Mouse (Mus musculus) embryonic fibroblast, embryonic 13.5 days (primary cell): ENCODE data around the gene Edem1. TPM values are rescaled to one million over a fixed set of nuclear protein-coding genes. Genes with fewer than 3 reads are reported as not detected.
A peak's percentile ranks its signal among the peaks of the same experiment; 100 is the strongest.

Experiments
- H3K27ac ChIP-seq: 2 replicates; pipeline ENCODE4 v1.5.1; 2012; ENCODE audit warnings: low read length, control low read depth, inconsistent platforms; ENCODE audit not compliant: insufficient read depth
- H3K4me1 ChIP-seq: 2 replicates; pipeline ENCODE4 v1.6.1; 2011; ENCODE audit warnings: low read length; ENCODE audit not compliant: control insufficient read depth, insufficient read depth
- H3K4me3 ChIP-seq: 2 replicates; pipeline ENCODE4 v1.5.1; 2011; ENCODE audit warnings: mild to moderate bottlenecking, control low read depth, low read length; ENCODE audit not compliant: insufficient read depth
- CTCF ChIP-seq: IDR thresholded peaks from 2 replicates; pipeline ENCODE4 v1.5.1; 2011; ENCODE audit warnings: mild to moderate bottlenecking, control low read depth, low read length, moderate library complexity, borderline replicate concordance; ENCODE audit not compliant: insufficient read depth
- POLR2A ChIP-seq: IDR thresholded peaks from 2 replicates; pipeline ENCODE4 v1.6.1; 2011; ENCODE audit warnings: low read depth, mild to moderate bottlenecking, control low read depth, low read length, moderate library complexity
- polyA plus RNA-seq: library from polyadenylated mRNA; stranded (reverse); fragments of >200 nt; gene quantifications from 2 replicates; pipeline ENCODE4 v1.2.4, GENCODE M21; 2011; ENCODE audit warnings: low read depth; ENCODE audit not compliant: missing spikeins, insufficient read length

Gene Edem1
- polyA plus RNA-seq, 1 experiment, result 107 TPM

DNA sequence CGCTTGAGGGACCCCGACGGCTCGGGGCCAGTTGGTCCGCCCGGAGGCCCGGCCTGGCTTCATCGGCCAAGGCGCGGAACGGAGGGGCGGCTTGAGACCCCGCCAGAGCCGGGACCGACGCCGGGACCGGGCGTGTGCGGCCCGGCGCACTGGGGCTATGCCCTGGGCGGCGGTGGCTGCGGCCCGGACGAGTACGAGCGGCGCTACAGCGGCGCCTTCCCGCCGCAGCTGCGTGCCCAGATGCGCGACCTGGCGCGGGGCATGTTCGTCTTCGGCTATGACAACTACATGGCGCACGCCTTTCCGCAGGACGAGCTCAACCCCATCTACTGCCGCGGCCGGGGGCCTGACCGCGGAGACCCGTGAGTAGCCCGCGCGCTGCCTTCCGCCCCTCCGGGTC, 431 bp downstream of the Edem1 start:
- H3K4me3 ChIP-seq, result peak overlapping the region; percentile 96
- H3K4me1 ChIP-seq, result peaks cover 3% of the 10 kb centered on the region
- H3K27ac ChIP-seq, result peak overlapping the region; percentile 13; the same call in 1 of the 2 replicates
- no peak for TF ChIP-seq POLR2A
- TF ChIP-seq CTCF, result no peak

- Histone ChIP-seq H3K27ac (peak overlapping the region; percentile 13), H3K4me1 (peaks cover 3% of the 10 kb centered on the region), H3K4me3 (peak overlapping the region; percentile 96)
- TF ChIP-seq POLR2A, result peak; percentile 45; the same call in 1 of the 2 replicates
- no peak for TF ChIP-seq CTCF
Measured at GRCm38 (mm10) chr6:108829386-108830370, 1.2 kb downstream of the Edem1 start.

GRCm38 (mm10) chr6:108832170-108832569, 3.7 kb downstream of the Edem1 start:
- H3K4me3 ChIP-seq, result no peak overlapping the region
- peaks cover 3% of the 10 kb centered on the region for H3K4me1 ChIP-seq
- TF ChIP-seq POLR2A (no peak), CTCF (no peak)
- no peak overlapping the region for H3K27ac ChIP-seq

GRCm38 (mm10) chr6:108832989-108833388, 4.5 kb downstream of the Edem1 start:
- Histone ChIP-seq H3K4me3 (no peak overlapping the region), H3K4me1 (peaks cover 3% of the 10 kb centered on the region), H3K27ac (no peak overlapping the region)
- no peak for TF ChIP-seq POLR2A

DNA sequence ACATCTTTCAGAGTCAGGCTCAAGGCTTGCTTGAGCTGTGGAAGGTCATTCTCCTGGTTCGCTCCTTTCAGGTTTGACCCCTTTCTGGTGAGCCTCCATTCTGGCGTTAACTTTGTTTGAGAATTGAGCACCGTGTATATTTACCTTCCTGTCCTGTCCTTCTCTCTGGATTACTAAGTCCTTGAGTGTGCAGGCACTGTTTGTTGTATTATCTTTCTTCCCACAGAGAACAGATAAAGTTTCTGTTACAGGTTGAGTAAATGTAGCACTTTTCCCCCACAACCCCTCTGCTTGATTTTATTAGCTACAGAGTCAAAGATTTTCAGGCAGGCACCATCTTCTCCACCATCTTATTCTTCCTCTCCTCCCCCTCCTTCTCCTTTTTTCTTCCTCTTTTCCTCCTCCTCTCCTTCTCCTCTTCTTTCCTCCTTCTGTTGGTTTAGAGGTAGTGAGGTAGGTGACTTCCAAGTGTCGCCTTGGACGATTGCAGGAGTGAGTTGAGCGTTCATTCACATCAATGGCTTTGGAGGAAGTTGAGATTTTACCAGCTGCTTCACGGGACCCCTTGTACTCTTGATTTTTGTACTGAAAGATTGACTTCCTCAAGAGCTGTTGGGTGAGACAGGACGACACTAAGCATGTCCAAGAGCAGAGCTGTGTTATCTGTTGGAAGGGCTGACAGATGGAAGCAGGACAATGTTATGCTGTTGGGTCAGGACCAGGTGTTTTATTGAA, 5.7 kb downstream of the Edem1 start:
- H3K4me3 ChIP-seq, result no peak overlapping the region
- peaks cover 3% of the 10 kb centered on the region for H3K4me1 ChIP-seq
- TF ChIP-seq POLR2A (no peak), CTCF (no peak)
- no peak overlapping the region for H3K27ac ChIP-seq

GRCm38 (mm10) chr6:108835765-108836691, 7.6 kb downstream of the Edem1 start:
- H3K27ac ChIP-seq, result no peak overlapping the region
- TF ChIP-seq CTCF, result no peak

DNA sequence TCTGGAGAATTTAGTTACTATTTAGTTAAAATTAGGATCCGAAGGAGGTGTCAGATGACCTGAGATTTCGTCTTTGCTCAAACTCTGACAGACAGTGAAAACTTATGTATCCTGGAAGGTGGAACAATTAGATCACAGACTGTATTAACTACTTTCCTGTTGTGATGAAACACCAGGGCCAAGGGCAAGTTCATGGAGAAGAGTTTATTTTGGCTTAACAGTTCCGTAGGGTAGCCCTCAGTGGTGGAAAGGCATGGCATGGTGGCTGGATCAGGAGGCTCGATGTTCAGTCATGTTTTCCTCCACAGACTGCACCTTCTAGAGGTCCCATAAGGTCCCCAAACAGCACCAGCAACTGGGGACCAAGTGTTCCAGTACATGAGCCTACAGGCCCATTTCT, 8.6 kb downstream of the Edem1 start:
- Histone ChIP-seq H3K4me1 (no peaks in the 10 kb centered on the region; the same call in 1 of the 2 replicates), H3K27ac (no peak overlapping the region), H3K4me3 (no peak overlapping the region)
- no peak for TF ChIP-seq POLR2A
- TF ChIP-seq CTCF, result no peak

More at GRCm38 (mm10) chr6:108835765-108836691, 7.6 kb downstream of the Edem1 start:
- Histone ChIP-seq H3K4me1 (peaks cover 3% of the 10 kb centered on the region), H3K4me3 (no peak overlapping the region)

DNA sequence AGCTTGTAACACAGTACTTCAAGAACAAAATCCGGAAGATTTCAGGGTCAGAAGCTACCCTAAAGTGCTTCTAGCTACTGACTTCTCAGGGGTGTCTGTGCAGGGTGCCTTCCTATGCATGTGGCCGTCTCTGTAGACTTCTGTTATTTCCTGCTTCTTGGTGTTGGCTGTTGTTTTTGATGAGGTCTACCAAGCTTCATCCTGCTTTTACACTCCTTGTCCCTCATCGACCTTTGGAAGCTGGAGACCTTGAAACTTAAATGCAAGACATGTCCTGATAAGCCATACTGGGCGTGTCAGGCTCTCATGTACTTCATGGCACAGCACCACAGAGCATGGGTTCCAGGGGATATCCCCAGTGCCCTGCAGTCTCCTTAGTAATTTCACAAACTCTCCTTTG, 9.5 kb downstream of the Edem1 start:
- Histone ChIP-seq H3K4me3 (no peak overlapping the region), H3K27ac (no peak overlapping the region), H3K4me1 (no peaks in the 10 kb centered on the region; the same call in 1 of the 2 replicates)
- no peak for TF ChIP-seq POLR2A
- TF ChIP-seq CTCF, result no peak

GRCm38 (mm10) chr6:108839432-108839831, 11.0 kb downstream of the Edem1 start:
- H3K4me3 ChIP-seq, result no peak overlapping the region
- TF ChIP-seq CTCF (no peak), POLR2A (no peak)
- H3K4me1 ChIP-seq, result peaks cover 4% of the 10 kb centered on the region; the same call in 1 of the 2 replicates
- no peak overlapping the region for H3K27ac ChIP-seq
